Mouse (Mus musculus): ENCODE results near the gene Nup188. TPM values are rescaled to one million over a fixed set of nuclear protein-coding genes. Genes with fewer than 3 reads are reported as not detected.
A peak's percentile ranks its signal among the peaks of the same experiment; 100 is the strongest.

The Nup188 gene
- total and polyA plus RNA-seq, 3 experiments = 22.1 to 89.5 (median 62.8) TPM

DNA sequence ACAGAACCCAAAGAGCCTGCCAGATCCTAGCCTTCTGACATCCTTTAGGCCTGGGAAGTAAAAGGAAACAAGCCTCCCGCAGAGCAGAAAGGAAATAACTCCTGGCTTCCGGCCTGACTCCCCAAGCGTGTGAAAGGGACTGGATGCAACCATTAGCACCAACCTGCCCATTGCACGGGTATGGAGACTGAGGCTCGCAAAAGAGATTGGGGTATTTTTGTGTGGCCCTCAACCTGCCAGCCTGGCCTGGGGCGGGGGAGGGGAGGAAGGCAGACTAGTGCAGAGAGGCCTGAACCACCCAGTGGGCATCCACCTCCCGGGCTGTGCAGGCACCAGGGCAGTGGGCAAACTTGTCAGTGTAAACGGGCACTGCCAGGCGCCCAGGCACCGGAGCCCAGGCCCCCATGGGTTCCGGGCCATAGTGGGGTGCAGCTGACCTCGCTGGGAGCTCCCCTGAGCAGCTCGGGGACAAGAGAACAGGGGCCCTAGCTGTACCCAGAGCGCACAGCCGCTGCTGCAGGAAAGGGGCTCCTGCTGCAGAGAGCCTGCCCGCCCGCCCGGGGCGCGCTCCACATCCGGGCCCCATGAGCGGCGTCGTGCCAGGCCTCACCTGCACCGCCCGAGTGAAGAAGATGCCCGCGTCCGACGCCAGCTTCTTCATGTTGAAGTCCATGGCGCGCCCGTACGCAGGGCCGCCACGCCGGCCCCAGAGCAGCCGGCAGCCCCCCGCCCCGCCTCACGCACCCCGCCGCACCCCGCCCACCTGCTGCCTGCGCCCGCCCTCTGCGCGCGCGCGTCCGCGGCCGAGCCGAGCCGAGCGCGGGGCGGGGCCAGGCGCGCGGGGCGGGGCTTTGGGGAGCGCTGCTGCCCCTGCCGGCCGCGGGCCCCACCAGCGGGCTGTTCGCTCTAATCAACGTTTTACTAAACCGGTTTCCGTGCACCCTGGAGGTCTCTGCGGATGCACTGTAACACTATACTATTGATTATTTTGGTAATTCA is 72.6 kb downstream of the Nup188 start, which contains the start of gene Sh3glb2:
Gene Sh3glb2 (minus strand): TSS at position 805 of the 999 bp plus-strand sequence.
- no peaks in the 10 kb centered on the region for H3K27me3 ChIP-seq (ENCODE audit: insufficient read depth, low read length)
- peak within 1 kb of the TSS; percentile 75 for H3K4me3 ChIP-seq (ENCODE audit: low read depth, low read length)
- peaks cover 4% of the 10 kb centered on the region; the same call in 1 of the 2 replicates for H3K9me3 ChIP-seq (replicated peaks)
- peak; percentile 90 for DNase-seq (ENCODE audit: low spot score)
- no peak for ATAC-seq (ENCODE audit: extremely low read depth, insufficient number of reproducible peaks, low FRiP score, poor library complexity, severe bottlenecking)
- peaks cover 55% of the 10 kb centered on the region for H3K4me1 ChIP-seq (ENCODE audit: insufficient read depth, low read depth, low read length)
- peaks cover 41% of the 10 kb centered on the region for H3K36me3 ChIP-seq (replicated peaks)
- TF ChIP-seq POLR2AphosphoS5 (IDR thresholded peaks at IDR 0.05; ENCODE audit: insufficient replicate concordance, low read depth, low read length) = no peak
- TF ChIP-seq CTCF (IDR thresholded peaks at IDR 0.05; ENCODE audit: low read depth, low read length) = no peak
- TF ChIP-seq TAL1 (conservative IDR thresholded peaks at IDR 0.05; ENCODE audit: low read depth, low read length) = no peak
- no peak for TF ChIP-seq GATA2 (IDR thresholded peaks at IDR 0.05; ENCODE audit: borderline replicate concordance, low read depth, low read length)
- TF ChIP-seq GATA1 (IDR thresholded peaks at IDR 0.05; ENCODE audit: borderline replicate concordance, low read length) = no peak

DNA sequence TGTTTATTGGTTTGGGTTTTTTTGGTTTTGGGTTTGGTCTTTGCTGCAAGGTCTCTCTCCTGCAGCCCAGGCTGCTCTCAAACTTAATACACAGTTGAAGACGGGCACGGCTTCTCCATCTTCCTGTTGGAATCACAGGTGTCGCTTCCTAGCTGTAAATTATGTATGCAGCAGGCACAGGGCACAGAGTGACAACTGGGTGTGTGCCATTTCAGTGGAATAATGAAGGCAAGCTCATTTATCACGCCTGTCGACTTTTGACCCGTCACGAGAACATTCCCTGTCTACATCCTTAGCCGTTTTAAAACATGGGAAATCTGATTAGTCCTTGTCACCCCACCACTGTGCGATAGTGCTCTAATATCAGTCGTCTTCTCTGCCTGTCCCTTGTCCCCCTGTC is 74.4 kb downstream of the Nup188 start:
- TF ChIP-seq GATA1 (IDR thresholded peaks at IDR 0.05; ENCODE audit: borderline replicate concordance, low read length) = no peak
- TF ChIP-seq GATA2 (IDR thresholded peaks at IDR 0.05; ENCODE audit: borderline replicate concordance, low read depth, low read length) = no peak
- TF ChIP-seq TAL1 (conservative IDR thresholded peaks at IDR 0.05; ENCODE audit: low read depth, low read length) = no peak
- no peak for TF ChIP-seq CTCF (IDR thresholded peaks at IDR 0.05; ENCODE audit: low read depth, low read length)
- TF ChIP-seq POLR2AphosphoS5 (IDR thresholded peaks at IDR 0.05; ENCODE audit: insufficient replicate concordance, low read depth, low read length) = no peak
- Histone ChIP-seq H3K36me3 (replicated peaks) (peaks cover 30% of the 10 kb centered on the region), H3K9me3 (replicated peaks) (peaks cover 4% of the 10 kb centered on the region; the same call in 1 of the 2 replicates), H3K4me3 (ENCODE audit: low read depth, low read length) (no peak overlapping the region), H3K4me1 (ENCODE audit: insufficient read depth, low read depth, low read length) (peaks cover 54% of the 10 kb centered on the region), H3K27me3 (ENCODE audit: insufficient read depth, low read length) (no peaks in the 10 kb centered on the region)
- ATAC-seq (ENCODE audit: extremely low read depth, insufficient number of reproducible peaks, low FRiP score, poor library complexity, severe bottlenecking) (no peak), DNase-seq (ENCODE audit: low spot score) (no peak)

DNA sequence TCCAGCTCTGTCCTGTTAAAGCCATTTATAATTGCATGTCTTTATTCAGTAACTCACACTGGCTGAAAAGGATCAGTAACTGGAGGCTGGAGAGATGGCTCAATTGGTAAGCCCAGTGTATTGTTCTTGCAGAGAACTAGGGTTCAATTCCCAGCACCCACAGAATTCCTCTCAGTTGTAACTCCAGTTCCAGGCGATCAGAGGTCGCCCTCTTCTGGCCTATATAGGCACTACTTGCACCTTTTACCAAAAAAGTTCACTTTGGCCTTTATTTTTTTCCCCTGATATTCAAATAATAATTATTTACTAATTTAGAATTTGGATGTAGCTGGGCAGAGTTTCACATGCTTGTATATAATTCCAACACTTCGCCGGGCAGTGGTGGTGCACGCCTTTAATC is 76.7 kb downstream of the Nup188 start:
- no peak for ATAC-seq (ENCODE audit: extremely low read depth, insufficient number of reproducible peaks, low FRiP score, poor library complexity, severe bottlenecking)
- no peaks in the 10 kb centered on the region for H3K27me3 ChIP-seq (ENCODE audit: insufficient read depth, low read length)
- H3K36me3 ChIP-seq (replicated peaks) = peaks cover 29% of the 10 kb centered on the region
- TF ChIP-seq GATA1 (IDR thresholded peaks at IDR 0.05; ENCODE audit: borderline replicate concordance, low read length) = no peak
- 0 out of 2 replicates have a peak, but pooled peaks have one; percentile 7 for TF ChIP-seq CTCF (IDR thresholded peaks at IDR 0.05; ENCODE audit: low read depth, low read length)
- no peak for TF ChIP-seq TAL1 (conservative IDR thresholded peaks at IDR 0.05; ENCODE audit: low read depth, low read length)
- TF ChIP-seq POLR2AphosphoS5 (IDR thresholded peaks at IDR 0.05; ENCODE audit: insufficient replicate concordance, low read depth, low read length) = no peak
- peaks cover 46% of the 10 kb centered on the region for H3K4me1 ChIP-seq (ENCODE audit: insufficient read depth, low read depth, low read length)
- no peak overlapping the region for H3K4me3 ChIP-seq (ENCODE audit: low read depth, low read length)
- no peak for DNase-seq (ENCODE audit: low spot score)
- H3K9me3 ChIP-seq (replicated peaks) = peaks cover 4% of the 10 kb centered on the region; the same call in 1 of the 2 replicates

DNA sequence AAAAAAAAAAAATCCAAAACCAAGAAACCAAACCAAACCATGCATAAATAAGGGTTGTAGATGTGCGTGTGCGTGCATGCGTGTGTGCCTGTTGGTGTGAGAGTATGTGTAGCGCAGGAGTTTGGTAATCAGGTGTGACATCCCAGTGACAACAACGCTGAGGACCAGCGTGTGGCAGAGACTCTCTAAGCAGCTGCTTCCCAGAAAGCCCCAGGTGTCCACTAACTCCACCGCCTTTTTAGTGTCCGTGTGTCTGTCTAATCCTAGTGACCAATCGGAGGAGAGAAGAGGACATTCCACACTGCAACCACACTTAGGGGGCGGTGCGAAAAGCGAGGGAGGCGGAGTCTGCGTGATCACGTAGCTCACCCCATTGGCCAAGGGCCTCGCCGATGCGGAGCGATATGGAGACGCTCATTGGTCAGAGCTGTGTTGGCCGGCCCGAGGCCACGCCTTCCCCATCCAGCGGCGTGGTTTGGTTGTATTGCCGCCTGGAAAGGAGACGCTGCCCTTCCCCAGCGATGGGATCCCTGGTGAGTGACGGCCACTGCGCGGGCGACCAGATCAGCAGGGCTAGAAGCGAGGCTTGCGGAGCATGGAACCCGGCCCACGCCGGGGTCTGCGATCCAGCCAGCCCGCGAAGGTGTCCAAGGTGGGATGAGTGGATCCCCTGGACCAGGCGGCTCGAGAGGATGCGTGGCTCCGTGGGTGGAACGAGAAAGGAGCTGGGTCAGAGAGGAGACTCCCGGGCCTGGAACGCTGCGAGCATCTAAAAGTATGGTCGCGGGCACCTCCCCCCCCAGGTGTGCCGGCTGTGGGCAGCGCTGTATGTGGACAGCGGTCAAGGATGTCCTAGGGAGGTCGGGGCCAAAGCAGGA is 77.8 kb downstream of the Nup188 start, which contains the start of gene Miga2:
Gene Miga2 (plus strand): TSS at position 461 of the 878 bp plus-strand sequence.
- peaks cover 35% of the 10 kb centered on the region for H3K4me1 ChIP-seq (ENCODE audit: insufficient read depth, low read depth, low read length)
- TF ChIP-seq POLR2AphosphoS5 (IDR thresholded peaks at IDR 0.05; ENCODE audit: insufficient replicate concordance, low read depth, low read length) (no peak), GATA1 (IDR thresholded peaks at IDR 0.05; ENCODE audit: borderline replicate concordance, low read length) (no peak), TAL1 (conservative IDR thresholded peaks at IDR 0.05; ENCODE audit: low read depth, low read length) (no peak), CTCF (IDR thresholded peaks at IDR 0.05; ENCODE audit: low read depth, low read length) (no peak), GATA2 (IDR thresholded peaks at IDR 0.05; ENCODE audit: borderline replicate concordance, low read depth, low read length) (no peak)

DNA sequence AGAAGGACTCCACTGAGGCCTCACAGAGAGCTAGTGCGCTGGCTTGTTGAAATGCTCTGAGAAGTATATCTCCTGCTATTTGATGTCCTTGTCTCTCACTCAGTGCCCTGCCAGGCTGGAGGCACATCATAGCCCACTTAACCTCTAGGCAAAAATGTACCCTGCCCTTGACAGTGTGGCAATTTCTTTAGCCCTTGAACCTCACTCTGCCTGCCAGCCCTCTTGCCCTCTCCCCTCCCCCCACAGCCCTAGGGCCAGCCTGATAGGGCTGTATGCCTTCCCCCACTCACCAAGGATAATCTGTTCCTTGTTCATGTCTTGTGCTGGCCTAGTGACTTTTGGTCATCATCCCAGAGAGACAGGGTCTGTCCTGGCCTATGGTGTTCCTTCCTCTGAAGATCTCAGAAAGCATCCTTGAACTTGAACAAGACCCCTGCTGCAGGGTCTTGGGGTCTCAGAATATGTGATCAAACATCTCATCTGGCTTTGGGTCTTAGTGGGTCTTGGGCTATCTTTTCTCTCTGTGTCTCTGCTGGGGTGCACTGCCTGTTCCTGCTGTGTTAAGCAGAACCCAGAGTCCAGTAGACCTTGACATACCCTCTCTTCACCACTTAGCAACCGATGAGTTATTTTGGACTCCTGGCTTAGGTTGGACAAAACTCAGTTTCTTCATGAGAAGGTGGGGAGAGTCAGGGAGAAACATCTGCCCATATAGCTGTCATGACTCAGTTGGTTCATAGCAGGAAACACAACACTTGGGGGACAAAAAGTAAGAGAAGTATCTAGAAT is 79.3 kb downstream of the Nup188 start:
- Histone ChIP-seq H3K27me3 (ENCODE audit: insufficient read depth, low read length) (no peaks in the 10 kb centered on the region), H3K36me3 (replicated peaks) (peaks cover 55% of the 10 kb centered on the region), H3K4me3 (ENCODE audit: low read depth, low read length) (peak overlapping the region; percentile 88; the same call in 1 of the 2 replicates), H3K9me3 (replicated peaks) (peaks cover 4% of the 10 kb centered on the region; the same call in 1 of the 2 replicates), H3K4me1 (ENCODE audit: insufficient read depth, low read depth, low read length) (peaks cover 31% of the 10 kb centered on the region)
- no peak for DNase-seq (ENCODE audit: low spot score)
- TF ChIP-seq POLR2AphosphoS5 (IDR thresholded peaks at IDR 0.05; ENCODE audit: insufficient replicate concordance, low read depth, low read length) = no peak
- ATAC-seq (ENCODE audit: extremely low read depth, insufficient number of reproducible peaks, low FRiP score, poor library complexity, severe bottlenecking) = no peak

More for the DNA sequence above, 77.8 kb downstream of the Nup188 start, which contains the start of gene Miga2:
- peaks cover 40% of the 10 kb centered on the region for H3K36me3 ChIP-seq (replicated peaks)
- DNase-seq (ENCODE audit: low spot score) (peak; percentile 99), ATAC-seq (ENCODE audit: extremely low read depth, insufficient number of reproducible peaks, low FRiP score, poor library complexity, severe bottlenecking) (peak; percentile 97)
- no peaks in the 10 kb centered on the region for H3K27me3 ChIP-seq (ENCODE audit: insufficient read depth, low read length)
- H3K9me3 ChIP-seq (replicated peaks) = peaks cover 4% of the 10 kb centered on the region; the same call in 1 of the 2 replicates
- peak within 1 kb of the TSS; percentile 88 for H3K4me3 ChIP-seq (ENCODE audit: low read depth, low read length)

All from G1E (cell line).